Mouse (Mus musculus): ENCODE results near the gene Anxa9. TPM values are rescaled to one million over a fixed set of nuclear protein-coding genes. Genes with fewer than 3 reads are reported as not detected.

The Anxa9 gene
- polyA plus RNA-seq, 1 experiment, result 7.6 TPM

DNA sequence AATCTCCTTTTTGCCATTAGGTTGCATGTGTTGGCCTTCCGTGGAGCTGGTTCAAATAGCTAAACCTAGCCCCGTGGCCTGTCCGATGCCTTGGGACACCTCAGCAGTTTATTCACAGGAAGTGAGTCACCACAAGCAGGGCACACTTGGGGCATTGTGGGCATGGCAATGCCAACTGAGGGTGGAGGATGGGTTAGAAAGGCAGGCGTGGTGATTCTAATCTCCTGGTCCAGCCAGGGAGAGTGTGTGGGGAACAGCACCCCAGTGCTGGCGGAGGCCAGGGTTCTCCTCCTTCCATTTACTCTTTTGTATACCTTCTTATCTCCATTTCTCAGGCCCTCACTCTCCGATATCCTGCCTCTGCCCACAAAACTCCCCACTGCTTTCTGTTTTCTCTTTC is 5.6 kb upstream of the Anxa9 start:
- Histone ChIP-seq H3K27ac (ENCODE audit: control insufficient read depth, insufficient read depth, low read depth, low read length) (no peak overlapping the region), H3K36me3 (ENCODE audit: control insufficient read depth, insufficient read depth, low read length) (no peaks in the 10 kb centered on the region), H3K4me1 (ENCODE audit: control insufficient read depth, insufficient read depth, low read length) (peaks cover 12% of the 10 kb centered on the region), H3K27me3 (ENCODE audit: control insufficient read depth, insufficient read depth, low read length) (no peaks in the 10 kb centered on the region), H3K4me3 (ENCODE audit: control insufficient read depth, low read depth, low read length) (no peak overlapping the region)
- TF ChIP-seq POLR2A (IDR thresholded peaks at IDR 0.05; ENCODE audit: control insufficient read depth, low read depth, low read length) (no peak), CTCF (IDR thresholded peaks at IDR 0.05; ENCODE audit: control insufficient read depth, insufficient read depth, insufficient replicate concordance, low read depth, low read length) (no peak)

DNA sequence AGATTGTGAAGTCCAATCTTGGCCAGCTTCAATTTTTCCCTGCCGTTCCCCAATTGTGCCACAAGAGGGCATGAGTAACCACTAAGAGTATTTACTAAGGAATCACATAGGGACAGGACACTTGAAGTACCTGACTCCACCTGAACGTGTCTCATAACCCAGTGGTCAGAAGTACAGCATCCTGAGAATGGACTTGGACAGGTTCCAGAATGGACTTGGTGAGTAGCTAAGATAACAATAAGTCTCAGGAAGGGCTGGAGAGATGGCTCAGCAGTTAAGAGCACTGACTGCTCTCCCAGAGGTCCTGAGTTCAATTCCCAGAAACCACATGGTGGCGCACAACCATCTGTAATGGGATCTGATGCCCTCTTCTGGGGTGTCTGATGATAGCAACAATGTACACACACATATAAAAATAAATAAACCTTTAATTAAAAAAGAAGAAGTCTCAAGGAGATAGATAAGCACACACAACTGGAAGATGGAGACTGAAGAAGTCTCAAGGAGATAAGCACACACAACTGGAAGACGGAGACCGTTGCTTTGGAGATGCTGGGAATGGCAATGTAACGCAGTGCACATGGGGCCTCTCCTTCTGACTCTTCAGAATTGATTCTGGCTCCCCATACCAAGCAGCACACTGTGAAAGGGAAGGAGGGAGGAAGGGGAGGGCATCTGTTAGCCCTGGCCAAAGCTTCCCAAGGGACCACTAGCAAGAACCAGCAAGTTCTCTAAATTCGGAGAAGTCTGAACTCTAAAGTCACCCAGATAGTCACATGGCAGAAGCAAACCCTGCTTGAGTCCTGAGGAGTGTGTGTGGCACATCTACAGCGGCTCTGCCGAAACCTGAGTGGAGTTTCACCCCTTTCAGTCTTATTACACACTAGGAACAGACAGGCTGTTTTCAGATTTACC is 4.2 kb upstream of the Anxa9 start:
- no peaks in the 10 kb centered on the region for H3K27me3 ChIP-seq (ENCODE audit: control insufficient read depth, insufficient read depth, low read length)
- no peak overlapping the region for H3K4me3 ChIP-seq (ENCODE audit: control insufficient read depth, low read depth, low read length)
- TF ChIP-seq CTCF (IDR thresholded peaks at IDR 0.05; ENCODE audit: control insufficient read depth, insufficient read depth, insufficient replicate concordance, low read depth, low read length) (peak; percentile 15; the same call in 1 of the 2 replicates), POLR2A (IDR thresholded peaks at IDR 0.05; ENCODE audit: control insufficient read depth, low read depth, low read length) (no peak)
- H3K4me1 ChIP-seq (ENCODE audit: control insufficient read depth, insufficient read depth, low read length), result peaks cover 16% of the 10 kb centered on the region
- no peaks in the 10 kb centered on the region for H3K36me3 ChIP-seq (ENCODE audit: control insufficient read depth, insufficient read depth, low read length)
- no peak overlapping the region for H3K27ac ChIP-seq (ENCODE audit: control insufficient read depth, insufficient read depth, low read depth, low read length)

DNA sequence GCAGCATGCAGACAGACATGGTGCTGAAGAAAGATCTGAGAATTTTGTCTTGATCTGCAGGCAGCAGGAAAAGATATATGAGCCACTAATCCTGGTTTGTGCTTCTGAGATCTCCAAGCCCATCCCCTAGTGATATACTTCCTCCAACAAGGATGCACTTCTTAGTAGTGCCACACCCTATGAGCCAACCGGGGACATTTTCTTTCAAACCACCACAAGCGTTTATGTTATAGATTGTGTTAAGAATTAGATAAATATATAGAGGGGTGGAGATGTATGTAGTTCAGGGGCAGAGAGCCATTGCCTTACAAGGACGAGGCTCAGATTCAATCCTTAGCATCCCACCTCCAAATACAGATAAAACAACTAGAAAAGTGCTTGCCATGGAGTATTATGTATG is 3.5 kb upstream of the Anxa9 start:
- Histone ChIP-seq H3K36me3 (ENCODE audit: control insufficient read depth, insufficient read depth, low read length) (no peaks in the 10 kb centered on the region), H3K4me3 (ENCODE audit: control insufficient read depth, low read depth, low read length) (no peak overlapping the region), H3K4me1 (ENCODE audit: control insufficient read depth, insufficient read depth, low read length) (peaks cover 9% of the 10 kb centered on the region), H3K27me3 (ENCODE audit: control insufficient read depth, insufficient read depth, low read length) (no peaks in the 10 kb centered on the region), H3K27ac (ENCODE audit: control insufficient read depth, insufficient read depth, low read depth, low read length) (no peak overlapping the region)
- TF ChIP-seq CTCF (IDR thresholded peaks at IDR 0.05; ENCODE audit: control insufficient read depth, insufficient read depth, insufficient replicate concordance, low read depth, low read length) (no peak), POLR2A (IDR thresholded peaks at IDR 0.05; ENCODE audit: control insufficient read depth, low read depth, low read length) (no peak)

DNA sequence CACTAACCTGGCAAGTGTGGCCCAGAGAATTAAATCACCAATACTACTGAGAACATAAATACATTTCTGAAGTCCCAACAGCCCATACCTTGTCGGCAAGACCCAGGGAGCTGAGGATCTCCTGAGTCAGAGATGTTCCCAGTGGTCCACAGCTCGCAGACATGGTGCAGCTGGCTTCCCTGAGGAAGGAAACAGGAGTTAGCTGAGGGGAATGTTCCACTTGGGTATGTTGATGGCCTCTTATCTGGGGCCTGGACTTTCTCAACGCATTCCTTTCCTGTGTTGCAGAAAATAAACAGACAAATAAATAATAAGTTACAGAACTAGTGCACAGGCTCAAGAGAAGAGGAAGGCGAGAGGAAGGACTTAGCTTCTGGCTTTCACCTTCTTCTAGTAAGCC is 732 bp downstream of the Anxa9 start:
- no peak overlapping the region; the same call in 1 of the 2 replicates for H3K4me3 ChIP-seq (ENCODE audit: control insufficient read depth, low read depth, low read length)
- H3K36me3 ChIP-seq (ENCODE audit: control insufficient read depth, insufficient read depth, low read length), result no peaks in the 10 kb centered on the region
- H3K27ac ChIP-seq (ENCODE audit: control insufficient read depth, insufficient read depth, low read depth, low read length), result peak overlapping the region; percentile 22; the same call in 1 of the 2 replicates
- TF ChIP-seq CTCF (IDR thresholded peaks at IDR 0.05; ENCODE audit: control insufficient read depth, insufficient read depth, insufficient replicate concordance, low read depth, low read length) (no peak), POLR2A (IDR thresholded peaks at IDR 0.05; ENCODE audit: control insufficient read depth, low read depth, low read length) (no peak)
- H3K27me3 ChIP-seq (ENCODE audit: control insufficient read depth, insufficient read depth, low read length), result no peaks in the 10 kb centered on the region
- H3K4me1 ChIP-seq (ENCODE audit: control insufficient read depth, insufficient read depth, low read length), result peaks cover 6% of the 10 kb centered on the region

DNA sequence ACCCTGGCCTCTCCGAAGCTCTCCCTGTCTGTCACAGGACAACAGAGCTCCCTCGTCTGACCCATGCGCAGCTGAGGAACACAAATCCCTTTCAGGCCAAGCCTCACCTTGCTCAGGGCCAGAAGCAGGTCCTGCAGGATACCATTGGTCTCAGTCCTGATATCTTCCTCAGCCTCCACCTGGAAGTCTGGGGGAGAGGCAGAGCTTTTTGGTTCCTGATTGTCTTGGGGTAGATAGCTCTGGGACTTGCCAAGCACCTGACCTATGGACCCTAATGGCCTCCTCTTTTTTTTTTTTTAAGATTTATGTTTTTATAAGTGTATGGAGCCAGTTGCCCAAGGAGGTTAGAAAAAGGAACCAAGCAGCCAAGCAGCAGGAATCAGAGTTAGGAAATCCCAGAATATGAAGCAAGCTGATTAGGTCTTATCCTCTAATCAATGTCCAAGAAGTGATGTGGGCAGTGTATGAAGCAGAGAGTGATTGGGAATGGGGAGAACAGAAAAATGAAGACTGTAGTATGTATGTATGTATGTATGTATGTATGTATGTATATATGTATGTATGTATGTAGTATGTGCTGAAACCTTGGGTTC is 5.7 kb downstream of the Anxa9 start:
- Histone ChIP-seq H3K4me1 (ENCODE audit: control insufficient read depth, insufficient read depth, low read length) (no peaks in the 10 kb centered on the region), H3K4me3 (ENCODE audit: control insufficient read depth, low read depth, low read length) (no peak overlapping the region), H3K27me3 (ENCODE audit: control insufficient read depth, insufficient read depth, low read length) (no peaks in the 10 kb centered on the region), H3K36me3 (ENCODE audit: control insufficient read depth, insufficient read depth, low read length) (no peaks in the 10 kb centered on the region), H3K27ac (ENCODE audit: control insufficient read depth, insufficient read depth, low read depth, low read length) (no peak overlapping the region)
- TF ChIP-seq POLR2A (IDR thresholded peaks at IDR 0.05; ENCODE audit: control insufficient read depth, low read depth, low read length) (no peak), CTCF (IDR thresholded peaks at IDR 0.05; ENCODE audit: control insufficient read depth, insufficient read depth, insufficient replicate concordance, low read depth, low read length) (no peak)

DNA sequence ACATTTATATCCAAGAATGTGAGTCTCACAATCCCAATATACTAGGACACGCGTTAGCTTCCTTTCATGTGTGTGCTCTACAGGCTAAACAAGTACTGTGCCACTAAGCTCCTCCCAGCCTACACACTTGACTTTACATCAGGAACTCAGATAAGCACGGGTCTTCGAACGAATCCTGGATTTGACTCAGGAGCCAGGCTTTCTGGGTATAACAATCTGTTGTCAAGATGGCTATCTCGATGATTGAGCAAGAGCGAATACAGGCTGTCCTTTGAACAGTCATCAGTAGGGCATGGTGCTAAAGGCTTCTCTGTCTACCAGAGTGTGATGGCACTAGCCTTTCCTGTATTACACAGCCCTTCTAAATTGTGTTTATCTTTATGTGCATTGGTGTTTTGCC is 9.0 kb downstream of the Anxa9 start:
- no peak for TF ChIP-seq CTCF (IDR thresholded peaks at IDR 0.05; ENCODE audit: control insufficient read depth, insufficient read depth, insufficient replicate concordance, low read depth, low read length)
- no peak for TF ChIP-seq POLR2A (IDR thresholded peaks at IDR 0.05; ENCODE audit: control insufficient read depth, low read depth, low read length)
- Histone ChIP-seq H3K4me1 (ENCODE audit: control insufficient read depth, insufficient read depth, low read length) (no peaks in the 10 kb centered on the region), H3K27ac (ENCODE audit: control insufficient read depth, insufficient read depth, low read depth, low read length) (no peak overlapping the region), H3K27me3 (ENCODE audit: control insufficient read depth, insufficient read depth, low read length) (no peaks in the 10 kb centered on the region), H3K4me3 (ENCODE audit: control insufficient read depth, low read depth, low read length) (no peak overlapping the region), H3K36me3 (ENCODE audit: control insufficient read depth, insufficient read depth, low read length) (no peaks in the 10 kb centered on the region)

DNA sequence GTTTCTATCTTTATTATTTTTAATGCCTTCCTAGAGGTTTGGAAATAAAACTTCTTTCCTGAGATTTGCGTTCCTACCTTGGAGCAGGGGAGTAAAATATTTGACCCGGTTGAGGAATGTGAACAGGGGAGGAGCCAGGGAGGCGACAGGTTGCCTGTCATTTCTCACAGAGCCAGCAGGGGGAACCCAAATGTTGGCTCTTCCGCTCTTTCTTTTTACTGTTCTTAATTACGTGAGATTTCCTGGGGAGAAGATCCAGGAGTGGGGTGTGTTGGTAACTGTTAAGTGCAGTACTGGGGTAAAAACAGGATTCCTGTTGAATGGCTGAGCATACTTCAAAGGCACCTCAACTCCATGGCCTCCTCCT is 10.9 kb downstream of the Anxa9 start:
- Histone ChIP-seq H3K4me1 (ENCODE audit: control insufficient read depth, insufficient read depth, low read length) (no peaks in the 10 kb centered on the region), H3K4me3 (ENCODE audit: control insufficient read depth, low read depth, low read length) (no peak overlapping the region), H3K36me3 (ENCODE audit: control insufficient read depth, insufficient read depth, low read length) (no peaks in the 10 kb centered on the region; the same call in 1 of the 2 replicates), H3K27me3 (ENCODE audit: control insufficient read depth, insufficient read depth, low read length) (no peaks in the 10 kb centered on the region), H3K27ac (ENCODE audit: control insufficient read depth, insufficient read depth, low read depth, low read length) (peak overlapping the region; percentile 15; the same call in 1 of the 2 replicates)
- TF ChIP-seq CTCF (IDR thresholded peaks at IDR 0.05; ENCODE audit: control insufficient read depth, insufficient read depth, insufficient replicate concordance, low read depth, low read length), result peak; percentile 28; the same call in 1 of the 2 replicates
- TF ChIP-seq POLR2A (IDR thresholded peaks at IDR 0.05; ENCODE audit: control insufficient read depth, low read depth, low read length), result no peak

Data from testis, adult 2 months (tissue).